Mouse (Mus musculus): ENCODE measurements around the gene Camk1g.
A peak's percentile ranks its signal among the peaks of the same experiment; 100 is the strongest.

Gene Camk1g

GRCm38 (mm10) chr1:193376478-193377134 lies 6.5 kb upstream of the Camk1g start:
- peak; percentile 6 to 39 for DNase-seq (ENCODE audit: low spot score in 2 of 2)

DNA sequence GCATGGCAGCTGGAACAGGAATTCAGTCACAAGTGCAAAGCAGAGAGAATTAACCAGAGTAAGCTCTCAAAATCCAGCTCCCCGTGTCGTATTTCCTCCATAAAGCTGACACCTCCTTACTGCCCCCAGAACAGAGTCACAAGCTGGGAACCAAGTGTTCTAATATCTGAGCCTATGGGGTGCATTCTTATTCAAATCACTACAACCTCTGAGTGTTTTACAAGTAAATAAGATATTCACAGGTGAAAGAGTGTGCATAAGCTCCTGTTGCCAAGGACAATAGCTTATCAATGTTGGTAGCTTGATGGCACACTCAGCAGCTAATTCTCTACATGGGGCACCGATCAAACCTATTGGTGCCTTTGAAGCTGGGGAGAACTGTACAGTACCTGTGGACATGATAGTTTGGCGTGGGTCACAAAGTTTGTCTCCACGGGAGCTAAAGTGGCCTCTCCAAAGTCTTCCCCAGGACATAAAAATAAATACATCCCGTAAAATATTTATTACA lies 3.9 kb upstream of the Camk1g start:
- DNase-seq (ENCODE audit: low spot score in 2 of 2): no peak

DNA sequence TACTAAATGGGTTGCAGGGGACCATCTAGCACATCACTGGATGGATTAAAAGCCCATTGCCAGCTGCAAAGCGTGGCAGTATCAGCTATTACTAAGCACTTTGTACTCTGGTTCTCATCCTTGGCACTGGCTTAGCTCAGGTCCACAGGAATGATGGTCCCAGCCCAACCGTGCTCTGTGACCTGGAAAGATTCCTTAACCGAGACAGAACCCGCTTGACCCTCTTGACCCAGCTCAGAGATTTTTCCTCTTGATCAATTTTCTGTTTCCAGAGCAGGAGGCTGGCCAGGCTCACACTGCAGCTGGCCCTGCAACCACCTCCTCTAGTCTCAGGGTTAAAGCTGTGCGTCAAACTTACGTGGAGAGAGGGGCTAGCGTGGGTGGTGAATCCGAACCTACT lies 1.0 kb downstream of the Camk1g start:
- DNase-seq (ENCODE audit: low spot score in 2 of 2): no peak

- no peak for DNase-seq (ENCODE audit: low spot score in 2 of 2)
These were observed 2.0 kb downstream of the Camk1g start for GRCm38 (mm10) chr1:193368055-193368454.

GRCm38 (mm10) chr1:193363801-193364231 lies 6.3 kb downstream of the Camk1g start:
- peak; percentile 26 to 50 for DNase-seq (ENCODE audit: low spot score in 2 of 2)

GRCm38 (mm10) chr1:193362078-193362477 lies 8.0 kb downstream of the Camk1g start:
- DNase-seq (ENCODE audit: low spot score in 2 of 2): no peak

DNA sequence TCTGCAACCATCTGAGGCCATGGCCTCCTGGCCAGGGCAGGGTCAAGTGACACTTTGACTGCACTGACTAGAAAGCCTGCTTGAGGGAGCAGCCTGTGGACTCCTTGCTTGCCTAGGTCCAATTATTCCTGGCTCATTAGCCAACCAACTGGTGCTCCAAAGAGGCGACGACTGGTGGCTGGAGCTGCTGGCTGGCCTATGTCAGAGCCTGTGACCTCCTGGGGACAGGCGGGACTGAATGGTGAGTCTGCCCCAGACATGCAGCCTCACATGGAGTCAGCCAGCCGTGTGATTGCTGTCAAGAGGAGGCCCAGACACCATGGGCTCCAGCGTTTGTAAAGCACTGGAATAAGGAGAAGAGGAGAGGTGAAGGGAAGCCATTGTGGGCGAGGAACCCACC lies 8.9 kb downstream of the Camk1g start:
- DNase-seq (ENCODE audit: low spot score in 2 of 2): no peak

GRCm38 (mm10) chr1:193359199-193359598 lies 10.9 kb downstream of the Camk1g start:
- DNase-seq (ENCODE audit: low spot score in 2 of 2): no peak

DNA sequence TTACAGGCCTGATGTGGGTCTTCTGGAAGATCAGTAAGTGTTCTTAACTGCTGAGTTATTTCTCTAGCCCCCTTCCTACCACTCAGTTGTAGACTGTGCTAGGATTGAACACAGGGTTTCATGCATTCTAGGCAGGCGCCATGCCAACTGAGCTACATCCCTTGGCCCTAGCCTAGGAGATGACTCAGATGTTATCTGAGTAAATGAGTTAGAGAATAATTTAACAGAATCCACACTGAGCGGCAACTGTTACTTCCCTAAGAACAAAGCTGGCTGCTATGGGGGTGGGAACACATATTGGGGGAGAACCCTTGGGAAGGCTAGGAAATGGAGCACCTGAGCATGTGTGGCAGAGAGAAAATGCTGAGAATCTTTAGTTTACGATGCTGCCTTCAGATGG lies 18.5 kb downstream of the Camk1g start:
- no peak for DNase-seq (ENCODE audit: low spot score in 2 of 2)

GRCm38 (mm10) chr1:193350546-193350801 lies 19.6 kb downstream of the Camk1g start:
- no peak for DNase-seq (ENCODE audit: low spot score in 2 of 2)

DNA sequence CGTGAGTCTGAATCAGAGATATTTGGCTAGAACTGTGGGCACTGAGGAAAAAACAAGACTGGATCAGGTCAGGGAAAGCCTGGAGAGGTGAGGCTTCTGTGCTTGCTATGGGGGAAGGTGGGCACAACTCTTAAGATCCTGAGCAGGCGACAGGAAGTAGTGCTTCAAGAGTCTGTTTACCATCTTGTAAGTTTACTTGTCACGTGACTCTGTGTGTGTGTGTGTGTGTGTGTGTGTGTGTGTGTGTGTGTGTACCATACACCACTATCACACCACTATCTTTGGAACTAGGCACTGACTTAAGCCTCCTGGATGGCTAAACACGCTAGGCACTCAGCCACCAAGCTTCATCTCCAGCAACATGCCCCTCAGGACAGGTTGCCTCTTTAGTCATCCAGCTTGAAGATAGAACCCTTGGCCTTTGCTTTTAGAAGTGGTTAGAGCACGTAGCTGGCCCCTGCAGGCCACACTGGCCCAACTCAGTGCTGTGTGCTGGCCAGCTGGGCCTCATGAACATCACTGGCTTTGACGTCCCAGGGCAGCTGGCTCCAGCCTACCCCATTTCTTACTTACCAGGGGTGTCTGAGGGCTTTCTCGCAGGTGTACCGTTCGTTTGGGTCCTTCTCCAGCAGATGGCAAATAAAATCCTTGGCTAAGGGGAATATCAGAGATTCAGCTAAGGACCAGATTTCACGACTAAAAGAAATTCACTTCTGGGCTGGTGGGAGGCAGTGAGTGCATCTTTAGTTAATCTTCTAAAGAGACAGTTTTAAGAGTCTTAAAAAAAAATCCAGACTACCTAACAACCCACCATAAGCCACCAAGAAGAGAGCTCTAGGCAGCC lies 20.2 kb downstream of the Camk1g start:
- DNase-seq (ENCODE audit: low spot score in 2 of 2): peak in 1 of 2 experiments; percentile 17

GRCm38 (mm10) chr1:193348261-193348962 lies 21.7 kb downstream of the Camk1g start:
- no peak for DNase-seq (ENCODE audit: low spot score in 2 of 2)

DNA sequence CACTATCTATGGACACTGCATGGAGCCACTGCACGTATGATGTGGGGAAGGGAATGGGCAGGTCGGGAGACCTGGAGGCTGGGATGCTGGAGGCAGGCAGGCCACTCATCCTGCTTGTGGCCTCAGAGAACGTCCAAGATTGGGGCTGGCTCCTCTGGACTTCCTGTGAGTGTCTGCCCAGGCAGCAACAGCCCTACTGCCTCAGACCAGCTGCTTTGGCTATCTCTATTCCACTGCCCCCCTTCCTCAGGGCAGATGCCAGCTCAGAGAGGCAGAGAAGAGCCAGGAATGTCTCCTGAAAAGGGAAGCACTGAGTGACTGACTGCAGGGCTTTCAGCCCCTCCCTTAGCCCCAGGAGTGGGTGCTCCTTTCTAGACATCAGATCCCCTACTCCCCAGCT lies 23.2 kb downstream of the Camk1g start:
- DNase-seq (ENCODE audit: low spot score in 2 of 2): no peak

GRCm38 (mm10) chr1:193344976-193345375 lies 25.1 kb downstream of the Camk1g start:
- no peak for DNase-seq (ENCODE audit: low spot score in 2 of 2)

DNA sequence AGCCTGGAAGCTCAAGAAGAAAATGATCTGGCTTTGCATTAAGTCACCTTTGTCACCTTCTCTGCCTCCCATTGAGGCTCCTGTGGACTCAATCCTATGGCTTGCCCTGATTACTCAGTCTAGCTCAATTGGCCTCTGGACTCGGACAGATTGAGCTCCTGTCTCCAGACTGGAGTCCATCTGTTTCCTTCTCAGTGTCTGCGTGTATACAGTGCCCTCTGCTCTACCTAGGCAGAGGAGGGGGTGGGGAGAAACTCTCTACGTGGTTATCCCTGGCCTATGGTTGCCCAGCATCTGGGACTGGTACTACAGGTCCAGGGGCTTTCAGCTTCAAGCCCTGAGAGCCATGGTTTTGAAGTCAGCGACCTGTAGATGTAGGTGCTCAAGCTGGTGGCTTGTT lies 26.2 kb downstream of the Camk1g start:
- no peak for DNase-seq (ENCODE audit: low spot score in 2 of 2)

- no peak for DNase-seq (ENCODE audit: low spot score in 2 of 2)
These were observed 27.7 kb downstream of the Camk1g start for GRCm38 (mm10) chr1:193342198-193342946.

GRCm38 (mm10) chr1:193338363-193338995 lies 31.6 kb downstream of the Camk1g start:
- peak; percentile 53 to 60 for DNase-seq (ENCODE audit: low spot score in 2 of 2)

- DNase-seq (ENCODE audit: low spot score in 2 of 2): no peak
These were observed 32.2 kb downstream of the Camk1g start for GRCm38 (mm10) chr1:193337787-193338310.

GRCm38 (mm10) chr1:193337018-193337321 lies 33.1 kb downstream of the Camk1g start:
- DNase-seq (ENCODE audit: low spot score in 2 of 2): peak; percentile 30 to 33

- no peak for DNase-seq (ENCODE audit: low spot score in 2 of 2)
These were observed 33.7 kb downstream of the Camk1g start for GRCm38 (mm10) chr1:193336122-193337017.

All from natural killer cell, adult 2 months (primary cell).